Mouse (Mus musculus): Measurements from ENCODE around the gene Zfp523. TPM values are rescaled to one million over a fixed set of nuclear protein-coding genes. Genes with fewer than 3 reads are reported as not detected.

The Zfp523 gene
- total and polyA plus RNA-seq, 3 experiments = 29.5 to 53.0 TPM; not detected in 1

GRCm38 (mm10) chr17:28136266-28136665 lies 40.7 kb upstream of the Zfp523 start (continued):
- no peak for TF ChIP-seq MEF2A (IDR thresholded peaks at IDR 0.05; ENCODE audit: extremely low read depth, insufficient replicate concordance, low read depth, low read length, poor library complexity, severe bottlenecking)
- no peak for TF ChIP-seq BHLHE40 (IDR thresholded peaks at IDR 0.05; ENCODE audit: borderline replicate concordance, low read depth, low read length)

GRCm38 (mm10) chr17:28138013-28138412 lies 38.9 kb upstream of the Zfp523 start:
- no peaks in the 10 kb centered on the region for H3K9me3 ChIP-seq (replicated peaks; ENCODE audit: insufficient read depth, low read length)
- H3K79me2 ChIP-seq (ENCODE audit: control insufficient read depth, insufficient read depth, low read length, poor library complexity) = no peaks in the 10 kb centered on the region
- H3K27ac ChIP-seq (ENCODE audit: control insufficient read depth, low read depth, low read length) = no peak overlapping the region
- H3K4me3 ChIP-seq (ENCODE audit: control insufficient read depth in 1 of 2, insufficient read depth in 1 of 2, low read depth in 2 of 2, low read length in 2 of 2) = no peak overlapping the region
- H3K9ac ChIP-seq (ENCODE audit: control insufficient read depth, low read depth, low read length, poor library complexity, severe bottlenecking) = no peak overlapping the region
- no peak for DNase-seq (ENCODE audit: low read depth, low spot score)
- H3K4me1 ChIP-seq (ENCODE audit: control insufficient read depth in 1 of 2, insufficient read depth in 2 of 2, low read length in 2 of 2) = no peaks in the 10 kb centered on the region
- peaks cover 2 to 3% of the 10 kb centered on the region in 2 experiments; a peak in 3 of 4 replicates for H3K27me3 ChIP-seq (ENCODE audit: control insufficient read depth in 1 of 2, insufficient read depth in 2 of 2, low read length in 2 of 2)
- no peaks in the 10 kb centered on the region for H3K36me3 ChIP-seq (ENCODE audit: control insufficient read depth in 1 of 2, insufficient read depth in 2 of 2, low read length in 2 of 2)
- TF ChIP-seq SMC3 (IDR thresholded peaks at IDR 0.05; ENCODE audit: low read depth, low read length) = no peak
- TF ChIP-seq ETS1 (IDR thresholded peaks at IDR 0.05; ENCODE audit: low read depth, low read length) = no peak
- no peak for TF ChIP-seq ELF1 (IDR thresholded peaks at IDR 0.05; ENCODE audit: low read depth, low read length)
- no peak for TF ChIP-seq KAT2A (conservative IDR thresholded peaks at IDR 0.05; ENCODE audit: low read depth, low read length)
- TF ChIP-seq ZKSCAN1 (IDR thresholded peaks at IDR 0.05; ENCODE audit: low read depth, low read length) = no peak
- no peak for TF ChIP-seq RAD21 (IDR thresholded peaks at IDR 0.05; ENCODE audit: low read depth, low read length)
- TF ChIP-seq CTCF (IDR thresholded peaks at IDR 0.05 in 2 of 3, conservative IDR thresholded peaks at IDR 0.05 in 1 of 3; ENCODE audit: control insufficient read depth in 1 of 3, insufficient read depth in 1 of 3, low read depth in 2 of 3, low read length in 3 of 3, poor library complexity in 1 of 3, severe bottlenecking in 1 of 3) = no peak
- no peak for TF ChIP-seq ZC3H11A (IDR thresholded peaks at IDR 0.05; ENCODE audit: low read depth, low read length)

- Histone ChIP-seq H3K27ac (ENCODE audit: control insufficient read depth, low read depth, low read length) (no peak overlapping the region), H3K36me3 (ENCODE audit: control insufficient read depth in 1 of 2, insufficient read depth in 2 of 2, low read length in 2 of 2) (no peaks in the 10 kb centered on the region), H3K4me3 (ENCODE audit: control insufficient read depth in 1 of 2, insufficient read depth in 1 of 2, low read depth in 2 of 2, low read length in 2 of 2) (no peak overlapping the region), H3K27me3 (ENCODE audit: control insufficient read depth in 1 of 2, insufficient read depth in 2 of 2, low read length in 2 of 2) (peaks cover 2 to 3% of the 10 kb centered on the region in 2 experiments; a peak in 3 of 4 replicates), H3K9me3 (replicated peaks; ENCODE audit: insufficient read depth, low read length) (no peaks in the 10 kb centered on the region), H3K4me1 (ENCODE audit: control insufficient read depth in 1 of 2, insufficient read depth in 2 of 2, low read length in 2 of 2) (no peaks in the 10 kb centered on the region), H3K9ac (ENCODE audit: control insufficient read depth, low read depth, low read length, poor library complexity, severe bottlenecking) (no peak overlapping the region), H3K79me2 (ENCODE audit: control insufficient read depth, insufficient read depth, low read length, poor library complexity) (no peaks in the 10 kb centered on the region)
- no peak for DNase-seq (ENCODE audit: low read depth, low spot score)
- TF ChIP-seq GABPA (IDR thresholded peaks at IDR 0.05; ENCODE audit: low read depth, low read length) (no peak), SIN3A (IDR thresholded peaks at IDR 0.05; ENCODE audit: low read length) (no peak), ZMIZ1 (IDR thresholded peaks at IDR 0.05; ENCODE audit: low read depth, low read length) (no peak), MEF2A (IDR thresholded peaks at IDR 0.05; ENCODE audit: extremely low read depth, insufficient replicate concordance, low read depth, low read length, poor library complexity, severe bottlenecking) (no peak), ZNF384 (IDR thresholded peaks at IDR 0.05; ENCODE audit: low read depth, low read length) (no peak), GATA1 (IDR thresholded peaks at IDR 0.05; ENCODE audit: low read depth, low read length) (no peak), MXI1 (IDR thresholded peaks at IDR 0.05; ENCODE audit: low read depth, low read length) (no peak), MAX (IDR thresholded peaks at IDR 0.05; ENCODE audit: low read length) (no peak), MAFK (IDR thresholded peaks at IDR 0.05; ENCODE audit: borderline replicate concordance, low read depth, low read length) (no peak), TBP (IDR thresholded peaks at IDR 0.05; ENCODE audit: low read depth, low read length) (no peak), KAT2A (conservative IDR thresholded peaks at IDR 0.05; ENCODE audit: low read depth, low read length) (no peak), POLR2AphosphoS2 (IDR thresholded peaks at IDR 0.05; ENCODE audit: low read length) (no peak), ELF1 (IDR thresholded peaks at IDR 0.05; ENCODE audit: low read depth, low read length) (no peak), HCFC1 (IDR thresholded peaks at IDR 0.05; ENCODE audit: low read depth, low read length) (no peak), MYB (IDR thresholded peaks at IDR 0.05; ENCODE audit: low read depth, low read length) (no peak), RAD21 (IDR thresholded peaks at IDR 0.05; ENCODE audit: low read depth, low read length) (no peak), CTCF (IDR thresholded peaks at IDR 0.05 in 2 of 3, conservative IDR thresholded peaks at IDR 0.05 in 1 of 3; ENCODE audit: control insufficient read depth in 1 of 3, insufficient read depth in 1 of 3, low read depth in 2 of 3, low read length in 3 of 3, poor library complexity in 1 of 3, severe bottlenecking in 1 of 3) (no peak), CHD1 (IDR thresholded peaks at IDR 0.05; ENCODE audit: low read depth, low read length) (no peak), BHLHE40 (IDR thresholded peaks at IDR 0.05; ENCODE audit: borderline replicate concordance, low read depth, low read length) (no peak)
These were observed 38.2 kb upstream of the Zfp523 start for GRCm38 (mm10) chr17:28138685-28139084.
